In genomic region chr12:3833059-3833760, GRCm38 (mm10) we compare ENCODE assay signal across 9 mouse cellular contexts. TPM values are rescaled to one million over a fixed set of nuclear protein-coding genes. Genes with fewer than 3 reads are reported as not detected.
DNase-seq lines count a peak whose midpoint lies in the region; ATAC-seq lines count a peak whose summit lies in the region.
"Had no signal": no experiment of that assay in that cellular context is flagged by ENCODE, and none has a peak within 500 bp of the region (broad histone marks: within the 10 kb centered on the region; RNA-seq: fewer than 3 reads in every experiment).

No protein-coding gene starts in this region.

- H3K4me2 ChIP-seq in embryonic facial prominence, embryonic 11.5 days (ENCODE audit: low read depth, low read length) = no peak overlapping the region
- 0 out of 2 replicates have a peak overlapping the region, but pooled peaks have one; percentile 36 for H3K4me2 ChIP-seq in limb, embryonic 11.5 days (ENCODE audit: low read depth, severe bottlenecking)
- H3K4me2 ChIP-seq in stomach, embryonic 16.5 days (ENCODE audit: low read depth, low read length) = peak overlapping the region; percentile 54

- ATAC-seq in embryonic facial prominence, embryonic 11.5 days (replicated peaks; ENCODE audit: insufficient number of reproducible peaks, low FRiP score, low TSS enrichment, low read depth) = peak; percentile 9; the same call in 1 of the 2 replicates
- no peak for ATAC-seq in megakaryocyte, adult 5-6 weeks (ENCODE audit: poor library complexity, severe bottlenecking)
- no peak for ATAC-seq in limb, embryonic 11.5 days (ENCODE audit: insufficient number of reproducible peaks, low FRiP score, low TSS enrichment, low read depth)
- peak; percentile 30 for ATAC-seq in stomach, embryonic 16.5 days (ENCODE audit: insufficient read depth, low FRiP score)
- ATAC-seq in megakaryocyte-erythroid progenitor cell, adult 5-6 weeks (replicated peaks; ENCODE audit: low FRiP score, low TSS enrichment, poor library complexity, severe bottlenecking) = no peak

- 55% methylated on average over 7 of the region's 7 CpGs for WGBS in embryonic facial prominence, embryonic 11.5 days
- WGBS in embryonic facial prominence, embryonic 10.5 days = 61% methylated on average over 7 of the region's 7 CpGs
- WGBS in limb, embryonic 11.5 days = 64% methylated on average over 7 of the region's 7 CpGs
- 44% methylated on average over 7 of the region's 7 CpGs for WGBS in stomach, embryonic 16.5 days

- no peaks in the 10 kb centered on the region; the same call in 1 of the 2 replicates for H3K36me3 ChIP-seq in embryonic facial prominence, embryonic 11.5 days (replicated peaks; ENCODE audit: control insufficient read depth, insufficient read depth, low read depth, low read length)
- peaks cover 27% of the 10 kb centered on the region; the same call in 1 of the 2 replicates for H3K36me3 ChIP-seq in embryonic facial prominence, embryonic 10.5 days (replicated peaks)
- peaks cover 56% of the 10 kb centered on the region for H3K36me3 ChIP-seq in megakaryocyte, embryonic 14.5 days (replicated peaks; ENCODE audit: low read length)
- no peaks in the 10 kb centered on the region; the same call in 1 of the 2 replicates for H3K36me3 ChIP-seq in limb, embryonic 11.5 days (ENCODE audit: control insufficient read depth, insufficient read depth, low read length)
- H3K36me3 ChIP-seq in stomach, embryonic 16.5 days (ENCODE audit: control insufficient read depth, insufficient read depth, low read length) = peaks cover 12% of the 10 kb centered on the region

- peak overlapping the region; percentile 35; the same call in 1 of the 2 replicates for H3K9ac ChIP-seq in embryonic facial prominence, embryonic 11.5 days (replicated peaks; ENCODE audit: low read length)
- peak overlapping the region; percentile 52; the same call in 1 of the 2 replicates for H3K9ac ChIP-seq in limb, embryonic 11.5 days (ENCODE audit: low read length)
- H3K9ac ChIP-seq in stomach, embryonic 16.5 days (ENCODE audit: low read length) = peak overlapping the region; percentile 61

- H3K27ac ChIP-seq in embryonic facial prominence, embryonic 11.5 days (replicated peaks; ENCODE audit: low read depth, low read length) = no peak overlapping the region
- H3K27ac ChIP-seq in embryonic facial prominence, embryonic 10.5 days (replicated peaks) = no peak overlapping the region; the same call in 1 of the 2 replicates
- peak overlapping the region; percentile 79; the same call in 1 of the 2 replicates for H3K27ac ChIP-seq in limb, embryonic 11.5 days (replicated peaks; ENCODE audit: low read depth, low read length)
- H3K27ac ChIP-seq in stomach, embryonic 16.5 days (ENCODE audit: low read length) = peak overlapping the region; percentile 90

- no peaks in the 10 kb centered on the region for H3K9me3 ChIP-seq in embryonic facial prominence, embryonic 11.5 days (replicated peaks; ENCODE audit: control insufficient read depth, low read length)
- H3K9me3 ChIP-seq in embryonic facial prominence, embryonic 10.5 days = no peaks in the 10 kb centered on the region
- no peaks in the 10 kb centered on the region for H3K9me3 ChIP-seq in megakaryocyte, embryonic 14.5 days
- H3K9me3 ChIP-seq in limb, embryonic 11.5 days (ENCODE audit: control insufficient read depth, low read length) = no peaks in the 10 kb centered on the region
- no peaks in the 10 kb centered on the region for H3K9me3 ChIP-seq in stomach, embryonic 16.5 days (replicated peaks; ENCODE audit: control insufficient read depth, low read length)

- H3K27me3 ChIP-seq in embryonic facial prominence, embryonic 11.5 days (ENCODE audit: control insufficient read depth, insufficient read depth, low read length) = no peaks in the 10 kb centered on the region
- peaks cover 54% of the 10 kb centered on the region for H3K27me3 ChIP-seq in embryonic facial prominence, embryonic 10.5 days (replicated peaks; ENCODE audit: low read depth, poor library complexity, severe bottlenecking)
- H3K27me3 ChIP-seq in megakaryocyte, embryonic 14.5 days (replicated peaks) = no peaks in the 10 kb centered on the region
- H3K27me3 ChIP-seq in limb, embryonic 11.5 days (ENCODE audit: control insufficient read depth, insufficient read depth, low read length) = no peaks in the 10 kb centered on the region
- no peaks in the 10 kb centered on the region for H3K27me3 ChIP-seq in stomach, embryonic 16.5 days (ENCODE audit: control insufficient read depth, insufficient read depth, low read length)

- H3K4me1 ChIP-seq in embryonic facial prominence, embryonic 11.5 days (ENCODE audit: control insufficient read depth, insufficient read depth, low read length) = peaks cover 15% of the 10 kb centered on the region
- H3K4me1 ChIP-seq in embryonic facial prominence, embryonic 10.5 days = peaks cover 64% of the 10 kb centered on the region
- peaks cover 96% of the 10 kb centered on the region for H3K4me1 ChIP-seq in megakaryocyte, embryonic 14.5 days
- peaks cover 27% of the 10 kb centered on the region for H3K4me1 ChIP-seq in limb, embryonic 11.5 days (ENCODE audit: control insufficient read depth, insufficient read depth, low read length)
- H3K4me1 ChIP-seq in stomach, embryonic 16.5 days (ENCODE audit: control insufficient read depth, insufficient read depth, low read length) = peaks cover 39% of the 10 kb centered on the region

- no peak for DNase-seq in embryonic facial prominence, embryonic 11.5 days (ENCODE audit: low spot score)
- DNase-seq in embryonic facial prominence, embryonic 10.5 days (ENCODE audit: low spot score) = no peak
- DNase-seq in limb, embryonic 11.5 days (ENCODE audit: low spot score) = no peak
- DNase-seq in urinary bladder, postnatal 25 days (ENCODE audit: low spot score) = no peak

- no peak overlapping the region for H3K4me3 ChIP-seq in embryonic facial prominence, embryonic 11.5 days (ENCODE audit: low read depth, low read length)
- H3K4me3 ChIP-seq in embryonic facial prominence, embryonic 10.5 days = no peak overlapping the region
- H3K4me3 ChIP-seq in megakaryocyte, embryonic 14.5 days (replicated peaks) = peak overlapping the region; percentile 91
- H3K4me3 ChIP-seq in limb, embryonic 11.5 days (ENCODE audit: low read depth, low read length) = no peak overlapping the region
- peak overlapping the region; percentile 25 for H3K4me3 ChIP-seq in stomach, embryonic 16.5 days (replicated peaks; ENCODE audit: low read length)
- H3K4me3 ChIP-seq: myocyte had no signal

RNA-seq across cellular contexts. Expression of gene Dnmt3a, which starts 27.4 kb away (rescaled TPM):
- polyA plus RNA-seq in embryonic facial prominence, embryonic 11.5 days (2014; fragmentation: Nextera tagmentation; extraction: Ambion mirVana) = 69.5 and 80.9 TPM in 2 replicates
- polyA plus RNA-seq in embryonic facial prominence, embryonic 10.5 days (2016; fragmentation: Nextera tagmentation; extraction: Ambion mirVana) = 160 and 179 TPM in 2 replicates
- polyA plus RNA-seq in megakaryocyte, embryonic 14.5 days (2012; ENCODE audit: insufficient read depth, low replicate concordance) = 27.5 and 30.1 TPM in 2 replicates
- total RNA-seq in megakaryocyte, adult 5-6 weeks (2015) = 3.5 and 5.5 TPM in 2 replicates
- 5.3 and 13.8 TPM in 2 replicates for total RNA-seq in megakaryocyte, adult 5-6 weeks (2017)
- 158 and 179 TPM in 2 replicates for polyA plus RNA-seq in limb, embryonic 11.5 days (2014; fragmentation: Nextera tagmentation; extraction: Ambion mirVana)
- polyA plus RNA-seq in stomach, embryonic 16.5 days (2015; fragmentation: Nextera tagmentation; extraction: Ambion mirVana) = 49.6 and 60.4 TPM in 2 replicates
- 13.4 and 30.0 TPM in 2 replicates for total RNA-seq in megakaryocyte-erythroid progenitor cell, adult 5-6 weeks (2014; fragmentation: Nextera tagmentation)
- total RNA-seq in megakaryocyte-erythroid progenitor cell, adult 5-6 weeks (2017) = 10.7 and 16.8 TPM in 2 replicates

Comparison
In these comparisons a context has a peak if more than half of its experiments do, and no peak if none do; other contexts are left out.
1. ATAC-seq: peak in embryonic facial prominence, embryonic 11.5 days (single experiment) and stomach, embryonic 16.5 days (single experiment); none in megakaryocyte, adult 5-6 weeks (single experiment), limb, embryonic 11.5 days (single experiment) and megakaryocyte-erythroid progenitor cell, adult 5-6 weeks (single experiment).
2. H3K27ac ChIP-seq: peak in limb, embryonic 11.5 days (single experiment) and stomach, embryonic 16.5 days (single experiment); none in embryonic facial prominence, embryonic 11.5 days (single experiment) and embryonic facial prominence, embryonic 10.5 days (single experiment).
3. H3K4me3 ChIP-seq: peak in megakaryocyte, embryonic 14.5 days (single experiment) and stomach, embryonic 16.5 days (single experiment); none in embryonic facial prominence, embryonic 11.5 days (single experiment), embryonic facial prominence, embryonic 10.5 days (single experiment) and limb, embryonic 11.5 days (single experiment).
4. Peak in every context shown above with its lines, with median percentiles within 50 percentile points of each other: H3K9ac ChIP-seq.